Mouse (Mus musculus) frontal cortex, adult 2 months (tissue): ENCODE results near the gene Pigu. TPM values are rescaled to one million over a fixed set of nuclear protein-coding genes. Genes with fewer than 3 reads are reported as not detected.

ENCODE experiments used
- DNase-seq, 2 experiments: peaks; one replicate each; pipeline ENCODE4 v3.0.0; 2022; ENCODE audit warnings: low spot score in 1 of 2; ENCODE audit errors: extremely low spot score in 1 of 2
- polyA plus RNA-seq: library from polyadenylated mRNA; depleted of rRNA; stranded (reverse); fragments of >200 nt; gene quantifications from 2 replicates; pipeline ENCODE4 v1.2.3, GENCODE M21; 2012; rRNA removed

The Pigu gene
- polyA plus RNA-seq, 1 experiment = 38.3 TPM

- no peak for DNase-seq
Observed at GRCm38 (mm10) chr2:155242296-155242855, 114.9 kb downstream of the Pigu start.

DNA sequence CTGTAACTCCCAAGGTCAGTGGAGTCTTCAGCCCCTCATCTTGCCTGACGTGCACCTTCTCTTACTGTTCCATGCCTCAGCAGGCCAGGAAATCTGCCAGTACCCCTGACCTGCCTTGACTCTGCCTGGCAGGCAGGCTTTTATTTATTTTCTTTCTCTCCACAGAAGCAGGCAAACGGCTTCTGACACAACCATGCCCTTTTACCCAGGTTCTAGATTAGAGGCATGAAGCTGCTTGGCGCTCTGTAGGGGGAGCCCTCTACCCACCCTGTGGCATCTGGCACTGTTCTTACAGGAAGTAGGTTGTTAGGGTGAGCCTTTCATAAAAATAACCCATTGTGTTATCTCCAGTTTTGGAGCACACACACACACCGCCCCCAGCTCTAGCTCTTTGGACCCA, 116.3 kb downstream of the Pigu start:
- DNase-seq = no peak

GRCm38 (mm10) chr2:155237276-155237675, 120.0 kb downstream of the Pigu start:
- DNase-seq = no peak

- DNase-seq = peak; percentile 96 to 100
Observed at GRCm38 (mm10) chr2:155236362-155236992, 120.8 kb downstream of the Pigu start, which contains the start of gene Dynlrb1. Gene Dynlrb1 (plus strand): TSS chr2:155236533.

- DNase-seq = no peak
Observed at GRCm38 (mm10) chr2:155235746-155236361, 121.4 kb downstream of the Pigu start.

Other genes with a start within 250 kb of the Pigu start
- gene Itch, start 223.9 kb downstream of the Pigu start, polyA plus RNA-seq = 22.7 and 24.5 TPM in 2 replicates
- 830 and 929 TPM in 2 replicates for gene Dynlrb1, start 120.9 kb downstream of the Pigu start, polyA plus RNA-seq
- gene Map1lc3a, start 81.1 kb downstream of the Pigu start, polyA plus RNA-seq = 387 and 406 TPM in 2 replicates
- 138 and 165 TPM in 2 replicates for gene Trp53inp2, start 23.6 kb upstream of the Pigu start, polyA plus RNA-seq
- 45.3 and 46.9 TPM in 2 replicates for gene Ncoa6, start 116.5 kb upstream of the Pigu start, polyA plus RNA-seq
- 65.9 and 66.7 TPM in 2 replicates for gene Acss2, start 160.5 kb upstream of the Pigu start, polyA plus RNA-seq
- gene Ggt7, start 160.8 kb upstream of the Pigu start, polyA plus RNA-seq = 206 and 237 TPM in 2 replicates
- 13.9 and 15.4 TPM in 2 replicates for gene Gss, start 235.4 kb upstream of the Pigu start, polyA plus RNA-seq